Mouse (Mus musculus) C2C12 (cell line): ENCODE results near the gene Ubc.

ENCODE experiments used
- CEBPB ChIP-seq: IDR thresholded peaks from one replicate; pipeline ENCODE4 v1.6.1; 2011; ENCODE audit warnings: low read depth, mild to moderate bottlenecking, control low read depth, moderate library complexity
- CTCF ChIP-seq: IDR thresholded peaks from one replicate; pipeline ENCODE4 v1.5.1; 2011; ENCODE audit not compliant: control insufficient read depth, insufficient read depth, insufficient read length
- FOSL1 ChIP-seq: IDR thresholded peaks from one replicate; pipeline ENCODE4 v1.8.0; 2011; ENCODE audit warnings: mild to moderate bottlenecking, low read length; ENCODE audit not compliant: poor library complexity, insufficient read depth, severe bottlenecking
- MAX ChIP-seq: IDR thresholded peaks from one replicate; pipeline ENCODE4 v1.6.1; 2011; ENCODE audit warnings: mild to moderate bottlenecking, control low read depth
- MYOD1 ChIP-seq: IDR thresholded peaks from one replicate; pipeline ENCODE4 v1.6.1; 2011; ENCODE audit warnings: low read depth; ENCODE audit not compliant: control insufficient read depth, insufficient read length

DNA sequence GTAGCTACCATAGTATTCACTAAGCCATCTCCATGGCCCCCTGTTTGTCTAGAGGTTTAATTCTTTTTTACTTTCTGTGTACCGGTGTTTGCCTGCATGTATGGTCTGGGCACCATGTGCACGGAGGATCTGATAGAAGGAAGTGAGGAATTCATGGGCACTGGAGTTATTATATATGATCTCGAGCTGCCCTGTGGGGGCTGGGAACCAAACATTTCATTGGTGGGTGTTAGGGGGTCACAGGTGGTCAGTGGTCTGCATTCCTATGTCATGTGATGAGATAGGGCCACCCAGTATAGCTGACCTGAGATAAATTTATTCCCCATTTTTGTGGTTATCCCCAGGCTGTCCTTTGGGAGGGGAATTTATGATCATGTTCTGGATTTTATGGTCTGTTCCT lies 5.0 kb upstream of the Ubc start:
- TF ChIP-seq CTCF (no peak), CEBPB (no peak), MAX (no peak), MYOD1 (no peak), FOSL1 (no peak)
